Mouse (Mus musculus) stomach, postnatal 0 days (tissue): ENCODE results near the gene Hspb6.

Source experiments
- CTCF ChIP-seq: IDR thresholded peaks from 2 replicates; pipeline ENCODE4 v1.5.1; 2016; ENCODE audit warnings: antibody characterized with exemption, low read depth, mild to moderate bottlenecking, moderate library complexity
- EP300 ChIP-seq: optimal IDR thresholded peaks from 2 replicates; pipeline ENCODE3; 2016; ENCODE audit warnings: antibody characterized with exemption

DNA sequence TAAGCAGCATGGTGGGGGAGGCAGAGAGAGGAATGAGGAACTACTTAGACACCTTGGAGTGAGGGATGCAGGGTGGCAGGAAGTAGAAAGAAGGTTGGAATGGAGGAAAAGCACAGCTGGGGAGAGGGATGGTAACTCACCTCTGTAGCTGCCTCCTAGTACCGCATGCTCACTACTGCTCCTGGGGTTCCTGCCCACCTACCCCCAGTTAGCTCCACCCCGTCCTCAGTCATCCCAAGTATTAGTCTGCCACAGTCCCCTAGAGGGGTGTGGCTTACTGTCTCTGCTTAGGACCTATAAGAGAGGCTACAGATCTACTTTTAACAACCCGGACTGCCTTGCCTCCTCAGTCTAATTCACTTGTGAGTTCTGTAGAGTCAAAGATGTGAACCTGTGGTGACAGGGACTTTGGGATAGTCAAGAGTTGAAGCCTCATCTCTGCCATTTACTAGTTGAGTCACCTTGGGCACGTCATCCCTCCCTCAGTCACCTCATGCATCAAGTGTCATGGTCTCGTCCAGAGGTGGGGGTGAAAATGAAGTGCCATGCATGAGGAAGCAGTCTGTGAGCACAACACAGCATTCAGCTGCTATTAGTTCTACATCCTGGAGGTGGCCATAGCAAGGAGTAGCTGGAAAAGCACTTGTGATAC, 40.9 kb downstream of the Hspb6 start:
- no peak for TF ChIP-seq CTCF
- TF ChIP-seq EP300 = no peak
